Mouse (Mus musculus) limb, embryonic 12.5 days (tissue): ENCODE measurements at regions not wholly inside any gene's neighbourhood (a gene's known extent, or its start where the extent isn't known, plus 50 kb on each side); places are given as distances from the start of the nearest gene placed in this dataset.

Source experiments
- ATAC-seq: fragments of 200-750 bp; cut with Nextera tagmentation; 2 replicates; pipeline ENCODE4 v1.8.0; 2017; ENCODE audit warnings: low read depth, moderate TSS enrichment; ENCODE audit not compliant: insufficient number of reproducible peaks, insufficient read depth, low FRiP score, low TSS enrichment
- H3K27ac ChIP-seq: fragments of 300-500 bp; sonication (generic); 2 replicates; pipeline ENCODE4 v1.5.1; 2016; ENCODE audit warnings: mild to moderate bottlenecking, moderate library complexity
- H3K27me3 ChIP-seq: fragments of 300-500 bp; sonication (generic); 2 replicates; pipeline ENCODE4 v1.6.1; 2016; ENCODE audit warnings: mild to moderate bottlenecking, moderate library complexity
- H3K36me3 ChIP-seq: fragments of 300-500 bp; sonication (generic); 2 replicates; pipeline ENCODE4 v1.6.1; 2016; ENCODE audit warnings: mild to moderate bottlenecking, moderate library complexity
- H3K4me1 ChIP-seq: fragments of 300-500 bp; sonication (generic); replicated peaks from 2 replicates; pipeline ENCODE4 v1.6.1; 2016
- H3K4me2 ChIP-seq: fragments of 300-500 bp; sonication (generic); 2 replicates; pipeline ENCODE4 v1.6.1; 2016; ENCODE audit warnings: mild to moderate bottlenecking, moderate library complexity
- H3K4me3 ChIP-seq: fragments of 300-500 bp; sonication (generic); replicated peaks from 2 replicates; pipeline ENCODE4 v1.5.1; 2016; ENCODE audit warnings: mild to moderate bottlenecking
- H3K9ac ChIP-seq: fragments of 300-500 bp; sonication (generic); replicated peaks from 2 replicates; pipeline ENCODE4 v1.6.1; 2016; ENCODE audit warnings: mild to moderate bottlenecking, moderate library complexity
- H3K9me3 ChIP-seq: fragments of 300-500 bp; sonication (generic); 2 replicates; pipeline ENCODE4 v1.6.1; 2016; ENCODE audit warnings: mild to moderate bottlenecking, moderate library complexity
- WGBS: fragments of 180-500 bp; shearing (Covaris S2); methylation state at CpG from one replicate; pipeline ENCODE4 v1.1.7; 2016; 5-methylcytosine and 5-hydroxymethylcytosine counted together

- H3K4me2 ChIP-seq = no peak overlapping the region
- no peaks in the 10 kb centered on the region for H3K4me1 ChIP-seq
- no peak for ATAC-seq
- H3K27me3 ChIP-seq = no peaks in the 10 kb centered on the region
- H3K9me3 ChIP-seq = no peaks in the 10 kb centered on the region
- WGBS = 92% methylated on average over 4 of the region's 4 CpGs
- H3K27ac ChIP-seq = no peak overlapping the region
- no peaks in the 10 kb centered on the region for H3K36me3 ChIP-seq
- H3K4me3 ChIP-seq = no peak overlapping the region
- H3K9ac ChIP-seq = no peak overlapping the region
Measured at GRCm38 (mm10) chr13:82915194-82915593, 588.6 kb upstream of the Mef2c start.

DNA sequence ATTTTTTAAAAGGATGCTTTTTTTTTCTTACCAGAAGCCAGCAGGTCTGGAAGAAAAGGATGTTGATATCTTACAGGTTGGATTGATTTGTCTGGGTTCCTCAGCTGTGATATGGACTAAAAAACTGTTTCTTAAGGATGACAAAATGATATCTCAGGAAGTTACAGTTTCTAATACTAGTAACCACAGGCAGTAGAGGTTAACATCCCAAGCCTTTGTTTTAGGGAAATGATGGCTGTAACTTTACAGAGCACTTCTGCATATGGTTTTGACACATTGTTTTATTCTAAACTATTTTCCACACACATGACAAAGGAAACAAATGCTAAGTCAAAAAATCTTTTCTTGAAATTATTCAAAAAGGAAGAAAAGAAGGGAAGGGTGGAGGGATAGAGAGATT lies 573.8 kb upstream of the Mef2c start:
- H3K4me1 ChIP-seq = no peaks in the 10 kb centered on the region

GRCm38 (mm10) chr13:82937856-82938255 lies 566.0 kb upstream of the Mef2c start:
- Histone ChIP-seq H3K36me3 (no peaks in the 10 kb centered on the region), H3K9ac (no peak overlapping the region), H3K27ac (no peak overlapping the region), H3K4me2 (no peak overlapping the region), H3K27me3 (no peaks in the 10 kb centered on the region), H3K9me3 (no peaks in the 10 kb centered on the region), H3K4me1 (no peaks in the 10 kb centered on the region), H3K4me3 (no peak overlapping the region)
- ATAC-seq = no peak
- 89% methylated on average over 3 of the region's 3 CpGs for WGBS

More for the DNA sequence above, 573.8 kb upstream of the Mef2c start:
- ATAC-seq = no peak
- Histone ChIP-seq H3K9ac (no peak overlapping the region), H3K36me3 (no peaks in the 10 kb centered on the region), H3K4me2 (no peak overlapping the region), H3K27me3 (no peaks in the 10 kb centered on the region), H3K4me3 (no peak overlapping the region), H3K9me3 (no peaks in the 10 kb centered on the region), H3K27ac (no peak overlapping the region)

DNA sequence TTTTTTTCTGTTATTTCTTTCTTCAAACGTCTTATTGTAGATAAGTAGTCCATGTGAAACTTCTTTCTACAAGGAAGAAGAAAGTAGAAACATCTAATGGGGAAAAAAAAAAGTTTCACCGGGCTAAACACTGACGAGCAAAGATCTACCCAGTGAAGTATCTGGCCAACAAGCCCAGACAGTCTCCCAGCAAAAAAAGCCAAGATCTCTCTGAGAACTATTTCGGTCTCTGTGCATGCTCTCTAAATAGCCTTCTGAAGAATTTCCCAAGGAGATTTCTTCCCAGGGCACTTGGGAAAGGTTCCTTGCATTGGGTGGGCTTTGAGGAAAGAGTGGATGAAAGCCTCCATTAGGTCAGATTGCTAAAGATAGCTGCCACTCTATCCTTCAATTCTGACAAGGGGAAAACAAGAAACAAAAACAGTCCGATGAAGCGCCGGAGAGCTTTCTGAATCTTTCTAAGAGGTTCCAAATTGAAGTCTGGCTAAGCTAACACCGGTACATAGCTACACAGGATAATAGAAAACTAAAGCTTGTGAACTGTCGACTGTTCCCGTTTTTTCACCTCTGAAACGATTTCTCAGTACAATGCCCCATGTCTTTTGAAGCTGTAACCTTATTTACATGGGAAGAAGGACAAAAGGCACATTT lies 561.0 kb upstream of the Mef2c start:
- H3K27me3 ChIP-seq = no peaks in the 10 kb centered on the region
- 73% methylated on average over 11 of the region's 11 CpGs for WGBS
- no peaks in the 10 kb centered on the region for H3K9me3 ChIP-seq
- no peak for ATAC-seq
- no peak overlapping the region for H3K9ac ChIP-seq
- no peak overlapping the region for H3K4me2 ChIP-seq
- no peaks in the 10 kb centered on the region for H3K4me1 ChIP-seq
- H3K27ac ChIP-seq = no peak overlapping the region
- H3K36me3 ChIP-seq = no peaks in the 10 kb centered on the region
- no peak overlapping the region for H3K4me3 ChIP-seq

DNA sequence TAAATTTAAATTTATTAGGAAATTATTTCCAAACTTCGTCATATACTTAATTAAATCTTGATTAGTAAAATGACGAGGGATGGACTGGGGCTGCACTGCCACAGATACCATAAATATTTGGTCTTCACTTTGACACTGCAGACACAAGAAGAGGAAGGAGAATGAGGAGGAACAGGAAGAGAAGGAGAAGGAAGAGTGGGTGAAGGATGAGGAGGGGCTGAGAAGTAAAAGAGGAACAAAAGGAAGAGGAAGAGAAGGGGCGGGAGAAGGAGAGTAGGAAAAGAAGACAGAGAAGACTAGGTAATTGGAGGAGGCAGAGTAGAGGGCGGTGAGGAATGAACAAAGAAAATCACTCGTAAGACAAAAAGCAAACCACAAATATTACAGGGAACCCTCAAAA lies 556.9 kb upstream of the Mef2c start:
- Histone ChIP-seq H3K36me3 (no peaks in the 10 kb centered on the region), H3K27me3 (no peaks in the 10 kb centered on the region), H3K9ac (no peak overlapping the region), H3K9me3 (no peaks in the 10 kb centered on the region), H3K4me2 (no peak overlapping the region), H3K27ac (no peak overlapping the region), H3K4me1 (no peaks in the 10 kb centered on the region), H3K4me3 (no peak overlapping the region)
- 81% methylated on average over 5 of the region's 5 CpGs for WGBS
- ATAC-seq = no peak

DNA sequence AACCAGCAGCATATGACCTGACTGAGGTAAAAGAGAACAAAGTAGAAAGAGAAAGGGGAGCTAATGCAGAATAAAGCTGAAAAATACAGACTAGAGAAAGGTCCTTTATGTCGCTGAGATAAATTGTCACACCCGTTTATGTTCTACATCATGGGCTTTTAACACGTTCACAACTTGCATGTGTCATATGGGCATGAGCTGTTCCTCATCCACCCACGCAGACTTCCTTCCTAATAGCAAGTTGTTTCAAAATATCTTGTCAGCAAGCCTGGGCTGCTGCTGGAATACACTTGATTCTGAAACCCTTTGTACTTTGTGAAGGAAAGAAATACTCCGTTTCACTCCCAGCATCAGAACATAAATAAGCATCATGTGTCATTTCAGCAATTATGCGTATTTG lies 554.3 kb upstream of the Mef2c start:
- H3K36me3 ChIP-seq = no peaks in the 10 kb centered on the region
- no peak overlapping the region for H3K4me2 ChIP-seq
- no peaks in the 10 kb centered on the region for H3K9me3 ChIP-seq
- no peak for ATAC-seq
- H3K9ac ChIP-seq = no peak overlapping the region
- 88% methylated on average over 6 of the region's 6 CpGs for WGBS
- H3K27me3 ChIP-seq = no peaks in the 10 kb centered on the region
- H3K4me1 ChIP-seq = no peaks in the 10 kb centered on the region
- H3K4me3 ChIP-seq = no peak overlapping the region
- H3K27ac ChIP-seq = no peak overlapping the region

DNA sequence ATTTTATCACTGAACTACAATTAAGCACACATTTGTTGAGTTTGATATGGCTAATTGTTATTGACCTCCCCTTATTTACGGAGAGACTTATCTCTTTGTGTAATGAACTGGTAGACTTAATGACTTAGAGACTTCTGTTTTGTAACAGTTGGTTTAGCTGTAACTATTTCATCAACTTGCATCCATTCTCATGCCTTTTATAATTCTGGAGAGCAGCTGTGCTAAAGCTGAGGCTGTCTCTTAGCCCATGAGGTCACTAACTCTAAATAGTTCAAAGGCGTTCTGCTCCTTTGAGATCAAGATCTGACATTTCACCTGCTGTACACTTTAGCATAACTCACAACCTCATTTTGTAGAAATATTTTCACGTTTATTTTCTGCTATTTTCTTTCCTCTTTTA lies 541.5 kb upstream of the Mef2c start:
- WGBS = 71% methylated on average over 3 of the region's 3 CpGs
- H3K4me3 ChIP-seq = no peak overlapping the region
- ATAC-seq = no peak

GRCm38 (mm10) chr13:82971722-82972121 lies 532.1 kb upstream of the Mef2c start:
- H3K36me3 ChIP-seq = no peaks in the 10 kb centered on the region
- H3K4me3 ChIP-seq = no peak overlapping the region
- no peaks in the 10 kb centered on the region for H3K9me3 ChIP-seq
- H3K4me1 ChIP-seq = no peaks in the 10 kb centered on the region
- no peak overlapping the region for H3K4me2 ChIP-seq
- 91% methylated on average over 9 of the region's 9 CpGs for WGBS
- no peaks in the 10 kb centered on the region for H3K27me3 ChIP-seq
- no peak overlapping the region for H3K9ac ChIP-seq
- no peak overlapping the region for H3K27ac ChIP-seq
- no peak for ATAC-seq

More for the DNA sequence above, 541.5 kb upstream of the Mef2c start:
- Histone ChIP-seq H3K9me3 (no peaks in the 10 kb centered on the region), H3K4me2 (no peak overlapping the region), H3K27ac (no peak overlapping the region), H3K4me1 (no peaks in the 10 kb centered on the region), H3K9ac (no peak overlapping the region), H3K27me3 (no peaks in the 10 kb centered on the region), H3K36me3 (no peaks in the 10 kb centered on the region)

GRCm38 (mm10) chr13:82974210-82974811 lies 529.5 kb upstream of the Mef2c start:
- Histone ChIP-seq H3K27ac (no peak overlapping the region), H3K9ac (no peak overlapping the region), H3K9me3 (no peaks in the 10 kb centered on the region), H3K27me3 (no peaks in the 10 kb centered on the region), H3K36me3 (no peaks in the 10 kb centered on the region), H3K4me2 (no peak overlapping the region), H3K4me3 (no peak overlapping the region), H3K4me1 (no peaks in the 10 kb centered on the region)
- ATAC-seq = no peak
- WGBS = 76% methylated on average over 1 of the region's 1 CpGs

DNA sequence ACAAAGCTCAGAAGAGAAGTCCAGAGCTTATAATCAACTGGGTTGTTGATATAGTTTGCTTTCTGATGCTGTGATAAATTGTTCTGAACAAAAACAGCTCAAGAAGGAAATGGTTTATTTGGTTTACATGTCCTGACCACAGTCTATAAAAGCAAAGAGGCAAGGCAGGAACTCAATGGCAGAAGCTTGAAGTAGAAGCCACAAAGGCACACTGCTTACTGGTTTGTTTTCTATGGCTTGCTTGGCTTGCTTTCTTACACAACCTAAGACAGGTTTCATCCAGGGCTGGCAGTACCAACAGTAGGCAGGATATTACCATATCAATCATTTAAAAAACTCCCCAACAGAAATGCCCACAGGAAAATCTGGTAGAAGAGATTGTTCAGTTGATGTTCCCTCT lies 502.7 kb upstream of the Mef2c start:
- ATAC-seq = no peak
- Histone ChIP-seq H3K27me3 (no peaks in the 10 kb centered on the region), H3K9ac (no peak overlapping the region), H3K4me2 (no peak overlapping the region), H3K4me3 (no peak overlapping the region), H3K4me1 (no peaks in the 10 kb centered on the region), H3K9me3 (no peaks in the 10 kb centered on the region), H3K36me3 (no peaks in the 10 kb centered on the region), H3K27ac (no peak overlapping the region)

- H3K36me3 ChIP-seq = no peaks in the 10 kb centered on the region
- no peak overlapping the region for H3K27ac ChIP-seq
- no peaks in the 10 kb centered on the region for H3K9me3 ChIP-seq
- H3K4me3 ChIP-seq = no peak overlapping the region
- 0 out of 2 replicates have a peak, but pooled peaks cover 5% of the 10 kb centered on the region for H3K4me1 ChIP-seq
- no peak overlapping the region for H3K4me2 ChIP-seq
- H3K9ac ChIP-seq = no peak overlapping the region
- no peaks in the 10 kb centered on the region for H3K27me3 ChIP-seq
- ATAC-seq = no peak
Measured at GRCm38 (mm10) chr13:83016686-83017085, 487.1 kb upstream of the Mef2c start.

- H3K27ac ChIP-seq = no peak overlapping the region
- no peak overlapping the region for H3K9ac ChIP-seq
- H3K4me1 ChIP-seq = 0 out of 2 replicates have a peak, but pooled peaks cover 5% of the 10 kb centered on the region
- no peak overlapping the region for H3K4me2 ChIP-seq
- no peaks in the 10 kb centered on the region for H3K9me3 ChIP-seq
- no peaks in the 10 kb centered on the region for H3K27me3 ChIP-seq
- ATAC-seq = no peak
- 36% methylated on average over 3 of the region's 3 CpGs for WGBS
- H3K4me3 ChIP-seq = no peak overlapping the region
- H3K36me3 ChIP-seq = no peaks in the 10 kb centered on the region
Measured at GRCm38 (mm10) chr13:83020829-83021228, 483.0 kb upstream of the Mef2c start.
